Mouse (Mus musculus) midbrain, embryonic 10.5 days (tissue): ENCODE results near the gene Col6a4. TPM values are rescaled to one million over a fixed set of nuclear protein-coding genes. Genes with fewer than 3 reads are reported as not detected.

Experiments used
- DNase-seq: peaks from one replicate; pipeline ENCODE4 v3.0.0-alpha.2; 2017; ENCODE audit warnings: low spot score
- H3K27ac ChIP-seq: fragments of 300-500 bp; sonication (generic); replicated peaks from 2 replicates; pipeline ENCODE4 v1.5.1; 2016; ENCODE audit warnings: mild to moderate bottlenecking
- H3K27me3 ChIP-seq: fragments of 300-500 bp; sonication (generic); 2 replicates; pipeline ENCODE4 v1.6.1; 2016; ENCODE audit warnings: low read depth, mild to moderate bottlenecking; ENCODE audit not compliant: poor library complexity, severe bottlenecking
- H3K36me3 ChIP-seq: fragments of 300-500 bp; sonication (generic); 2 replicates; pipeline ENCODE4 v1.6.1; 2016; ENCODE audit warnings: mild to moderate bottlenecking, moderate library complexity
- H3K4me1 ChIP-seq: fragments of 300-500 bp; sonication (generic); 2 replicates; pipeline ENCODE4 v1.6.1; 2016
- H3K4me3 ChIP-seq: fragments of 300-500 bp; sonication (generic); 2 replicates; pipeline ENCODE4 v1.5.1; 2016; ENCODE audit warnings: mild to moderate bottlenecking, moderate library complexity
- H3K9me3 ChIP-seq: fragments of 300-500 bp; sonication (generic); replicated peaks from 2 replicates; pipeline ENCODE4 v1.6.1; 2016; ENCODE audit warnings: mild to moderate bottlenecking
- WGBS: fragments of 180-500 bp; shearing (Covaris S2); methylation state at CpG from one replicate; pipeline ENCODE4 v1.1.7; 2016; 5-methylcytosine and 5-hydroxymethylcytosine counted together
- polyA plus RNA-seq: library from polyadenylated mRNA; unstranded; fragments of >200 nt; fragmentation: Nextera tagmentation; extraction: Ambion mirVana; gene quantifications from 2 replicates; pipeline ENCODE4 v1.2.1, GENCODE M21; 2016

The Col6a4 gene
- 0.06 and 0.10 TPM in 2 replicates for polyA plus RNA-seq

DNA sequence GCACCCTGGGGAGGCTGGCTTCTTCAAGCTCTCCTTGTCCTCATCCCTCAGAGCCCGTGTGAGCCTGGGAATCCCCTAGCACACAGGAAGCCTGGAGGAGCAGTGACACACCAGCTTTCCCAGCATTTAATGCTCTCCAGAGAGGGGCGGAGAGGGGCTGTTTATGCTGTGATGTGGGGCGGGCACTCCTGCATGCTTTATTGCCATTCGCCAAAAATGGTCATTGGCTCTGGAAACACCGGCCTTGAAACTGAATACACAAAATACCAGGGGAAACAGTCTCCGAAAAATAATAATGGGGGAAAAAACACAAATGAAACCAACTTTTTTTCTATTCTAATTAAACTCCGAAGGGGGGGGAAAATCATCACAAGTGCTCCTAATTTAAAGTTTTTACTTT is at the start of gene Col6a4:
Gene Col6a4, minus strand, starts transcription at position 101 of the 400 bp plus-strand sequence.
- H3K4me1 ChIP-seq: peaks cover 13% of the 10 kb centered on the region
- no peak within 1 kb of the TSS for H3K27ac ChIP-seq
- no peaks in the 10 kb centered on the region for H3K36me3 ChIP-seq
- no peak within 1 kb of the TSS for H3K4me3 ChIP-seq
- no peak for DNase-seq
- H3K27me3 ChIP-seq: no peaks in the 10 kb centered on the region
- no peaks in the 10 kb centered on the region for H3K9me3 ChIP-seq
- WGBS: 66% methylated on average over 7 of the region's 7 CpGs

- no peak overlapping the region for H3K27ac ChIP-seq
- DNase-seq: no peak
- 91% methylated on average over 2 of the region's 2 CpGs for WGBS
- H3K4me3 ChIP-seq: no peak overlapping the region
- H3K36me3 ChIP-seq: peaks cover 7% of the 10 kb centered on the region; the same call in 1 of the 2 replicates
- H3K4me1 ChIP-seq: peaks cover 47% of the 10 kb centered on the region
- no peaks in the 10 kb centered on the region for H3K9me3 ChIP-seq
- peaks cover 31% of the 10 kb centered on the region for H3K27me3 ChIP-seq
Measured at GRCm38 (mm10) chr9:106145582-106145981, 49.0 kb upstream of the Col6a4 start.

GRCm38 (mm10) chr9:106144176-106144575 is 47.6 kb upstream of the Col6a4 start:
- H3K4me1 ChIP-seq: peaks cover 37% of the 10 kb centered on the region
- H3K27me3 ChIP-seq: peaks cover 21% of the 10 kb centered on the region
- 88% methylated on average over 7 of the region's 7 CpGs for WGBS

GRCm38 (mm10) chr9:106141955-106142354 is 45.4 kb upstream of the Col6a4 start:
- Histone ChIP-seq H3K36me3 (no peaks in the 10 kb centered on the region), H3K4me1 (peaks cover 30% of the 10 kb centered on the region), H3K27ac (peak overlapping the region; percentile 66), H3K4me3 (no peak overlapping the region), H3K9me3 (no peaks in the 10 kb centered on the region), H3K27me3 (peaks cover 4% of the 10 kb centered on the region; the same call in 1 of the 2 replicates)
- no peak for DNase-seq
- WGBS: 87% methylated on average over 12 of the region's 12 CpGs

More at GRCm38 (mm10) chr9:106144176-106144575, 47.6 kb upstream of the Col6a4 start:
- Histone ChIP-seq H3K4me3 (no peak overlapping the region), H3K9me3 (no peaks in the 10 kb centered on the region), H3K36me3 (no peaks in the 10 kb centered on the region), H3K27ac (no peak overlapping the region)
- no peak for DNase-seq

DNA sequence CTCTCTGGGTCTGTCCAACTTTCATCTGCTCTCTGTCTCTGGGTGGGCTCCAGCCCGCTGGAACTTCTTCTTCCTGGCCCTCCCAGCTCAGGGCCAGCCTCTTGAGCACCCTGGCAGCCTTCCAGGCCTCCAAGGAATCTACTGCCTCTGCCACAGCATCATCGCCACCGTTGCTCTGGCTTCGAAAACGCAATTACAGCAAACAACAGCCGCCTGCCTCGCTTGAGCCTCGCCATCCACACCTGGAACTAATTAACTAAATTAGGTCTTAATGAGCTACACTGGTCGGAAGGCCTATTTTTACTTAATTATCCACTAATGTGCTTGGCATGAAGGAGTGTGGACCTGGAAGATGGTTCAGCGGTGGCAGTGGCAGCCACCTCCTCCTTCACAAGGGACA is 43.2 kb upstream of the Col6a4 start:
- H3K4me1 ChIP-seq: peaks cover 26% of the 10 kb centered on the region
- DNase-seq: no peak
- H3K4me3 ChIP-seq: no peak overlapping the region
- H3K27me3 ChIP-seq: no peaks in the 10 kb centered on the region
- no peaks in the 10 kb centered on the region for H3K9me3 ChIP-seq
- 82% methylated on average over 10 of the region's 10 CpGs for WGBS
- H3K27ac ChIP-seq: peak overlapping the region; percentile 33; the same call in 1 of the 2 replicates
- H3K36me3 ChIP-seq: no peaks in the 10 kb centered on the region

GRCm38 (mm10) chr9:106137671-106138216 is 41.2 kb upstream of the Col6a4 start:
- no peak overlapping the region for H3K27ac ChIP-seq
- H3K27me3 ChIP-seq: no peaks in the 10 kb centered on the region
- H3K4me1 ChIP-seq: peaks cover 26% of the 10 kb centered on the region
- H3K4me3 ChIP-seq: no peak overlapping the region
- 39% methylated on average over 10 of the region's 10 CpGs for WGBS
- DNase-seq: no peak
- H3K36me3 ChIP-seq: no peaks in the 10 kb centered on the region
- H3K9me3 ChIP-seq: no peaks in the 10 kb centered on the region

- Histone ChIP-seq H3K27ac (peak overlapping the region; percentile 97; the same call in 1 of the 2 replicates), H3K36me3 (no peaks in the 10 kb centered on the region), H3K4me3 (no peak overlapping the region), H3K27me3 (no peaks in the 10 kb centered on the region), H3K9me3 (no peaks in the 10 kb centered on the region), H3K4me1 (peaks cover 37% of the 10 kb centered on the region)
- no peak for DNase-seq
- 83% methylated on average over 7 of the region's 7 CpGs for WGBS
Measured at GRCm38 (mm10) chr9:106130250-106130649, 33.7 kb upstream of the Col6a4 start.

DNA sequence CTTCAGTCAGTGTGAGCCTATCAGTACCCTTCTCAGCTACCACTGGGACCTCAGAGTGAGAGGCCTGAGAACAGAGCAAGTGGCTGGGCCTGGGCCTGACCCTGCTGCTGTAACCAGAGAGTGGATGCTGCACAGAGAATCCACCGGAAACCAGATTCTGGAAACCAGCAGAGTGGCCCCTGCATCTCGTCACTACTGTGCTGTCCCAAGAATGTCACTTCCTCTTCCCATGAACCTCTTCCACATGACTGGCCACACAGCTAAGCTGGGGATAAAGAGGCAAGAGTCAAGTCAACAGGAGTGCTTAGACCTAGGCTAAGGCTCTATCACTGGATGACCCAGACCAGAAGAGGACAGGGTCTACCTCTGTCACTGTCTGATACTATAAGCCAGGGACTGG is 32.5 kb upstream of the Col6a4 start:
- Histone ChIP-seq H3K27ac (peak overlapping the region; percentile 97), H3K36me3 (no peaks in the 10 kb centered on the region)

DNA sequence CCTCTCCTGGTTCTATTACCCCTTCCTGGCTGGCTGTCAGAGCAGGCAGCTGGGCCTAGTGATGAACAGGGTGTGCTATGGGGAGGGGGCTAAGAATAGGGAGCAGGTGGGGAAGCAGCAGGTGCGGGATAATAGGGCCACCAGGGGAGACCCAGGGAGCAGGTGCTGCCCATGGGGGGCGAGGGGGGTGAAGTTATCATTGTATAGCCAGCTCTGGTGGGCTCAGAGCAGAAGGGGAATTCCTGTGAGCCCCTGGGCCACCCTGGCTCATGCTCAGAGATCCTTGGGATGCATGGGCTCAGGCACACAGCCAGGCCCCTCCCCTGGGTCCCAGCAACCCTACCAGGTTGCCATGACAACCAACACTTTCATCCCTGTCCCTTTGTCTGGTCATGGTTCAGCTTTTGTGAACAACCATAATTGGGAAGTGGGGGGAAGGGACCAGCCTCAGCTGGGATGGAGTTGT is 30.2 kb upstream of the Col6a4 start:
- peak; percentile 93 for DNase-seq
- H3K4me1 ChIP-seq: peaks cover 52% of the 10 kb centered on the region
- no peaks in the 10 kb centered on the region for H3K36me3 ChIP-seq
- H3K27me3 ChIP-seq: no peaks in the 10 kb centered on the region
- peak overlapping the region; percentile 97 for H3K27ac ChIP-seq
- H3K4me3 ChIP-seq: peak overlapping the region; percentile 34
- no peaks in the 10 kb centered on the region for H3K9me3 ChIP-seq
- 22% methylated on average over 2 of the region's 2 CpGs for WGBS

More for the DNA sequence above, 32.5 kb upstream of the Col6a4 start:
- no peaks in the 10 kb centered on the region for H3K27me3 ChIP-seq
- H3K4me1 ChIP-seq: peaks cover 37% of the 10 kb centered on the region
- no peaks in the 10 kb centered on the region for H3K9me3 ChIP-seq
- WGBS: 90% methylated on average over 2 of the region's 2 CpGs
- DNase-seq: no peak
- no peak overlapping the region for H3K4me3 ChIP-seq

DNA sequence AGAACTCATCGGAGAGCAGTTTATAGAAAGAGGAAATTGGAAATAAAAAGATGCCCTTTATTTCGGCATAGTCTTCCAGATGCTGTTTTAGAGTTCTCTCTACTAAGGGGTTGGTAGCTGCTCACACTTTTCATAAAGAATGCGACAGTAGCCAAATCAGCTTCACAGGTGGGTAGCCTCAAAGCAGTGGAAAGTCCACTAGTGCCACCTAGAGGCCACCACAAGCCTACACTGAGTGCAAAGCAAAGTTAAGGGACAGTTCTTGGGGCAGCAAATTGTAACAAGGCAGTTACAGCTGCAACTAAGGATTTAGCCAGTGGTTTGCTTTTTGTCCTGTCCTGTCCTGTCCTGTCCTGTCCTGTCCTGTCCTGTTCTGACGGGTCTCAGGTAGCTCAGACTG is 27.0 kb upstream of the Col6a4 start:
- Histone ChIP-seq H3K27ac (peak overlapping the region; percentile 24; the same call in 1 of the 2 replicates), H3K36me3 (no peaks in the 10 kb centered on the region), H3K9me3 (no peaks in the 10 kb centered on the region), H3K4me1 (peaks cover 64% of the 10 kb centered on the region), H3K27me3 (no peaks in the 10 kb centered on the region), H3K4me3 (no peak overlapping the region)
- WGBS: 52% methylated on average over 4 of the region's 4 CpGs
- DNase-seq: peak; percentile 56

DNA sequence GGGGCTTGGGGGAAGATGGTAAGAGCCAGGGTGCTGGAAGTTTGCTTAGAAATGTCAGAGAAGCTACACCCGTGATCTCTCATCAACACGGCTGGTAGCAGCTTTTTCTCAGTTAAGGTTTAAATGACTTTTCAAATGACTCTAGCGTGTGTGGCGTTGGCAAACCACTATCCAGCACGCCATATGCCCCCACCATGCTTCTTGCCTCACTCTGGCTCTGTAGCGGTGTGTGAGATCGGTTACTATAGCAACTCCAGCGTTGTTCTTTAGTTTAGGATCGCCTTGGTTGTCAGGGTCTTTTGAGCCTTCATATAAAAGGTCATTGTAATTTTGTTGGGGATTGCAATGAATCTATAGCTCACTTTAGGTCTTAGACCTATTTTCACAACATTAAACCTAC is 22.5 kb upstream of the Col6a4 start:
- Histone ChIP-seq H3K27ac (0 out of 2 replicates have a peak overlapping the region, but pooled peaks have one; percentile 53), H3K9me3 (no peaks in the 10 kb centered on the region), H3K4me1 (peaks cover 55% of the 10 kb centered on the region), H3K4me3 (no peak overlapping the region), H3K36me3 (no peaks in the 10 kb centered on the region), H3K27me3 (no peaks in the 10 kb centered on the region)
- DNase-seq: no peak
- WGBS: 81% methylated on average over 9 of the region's 9 CpGs

DNA sequence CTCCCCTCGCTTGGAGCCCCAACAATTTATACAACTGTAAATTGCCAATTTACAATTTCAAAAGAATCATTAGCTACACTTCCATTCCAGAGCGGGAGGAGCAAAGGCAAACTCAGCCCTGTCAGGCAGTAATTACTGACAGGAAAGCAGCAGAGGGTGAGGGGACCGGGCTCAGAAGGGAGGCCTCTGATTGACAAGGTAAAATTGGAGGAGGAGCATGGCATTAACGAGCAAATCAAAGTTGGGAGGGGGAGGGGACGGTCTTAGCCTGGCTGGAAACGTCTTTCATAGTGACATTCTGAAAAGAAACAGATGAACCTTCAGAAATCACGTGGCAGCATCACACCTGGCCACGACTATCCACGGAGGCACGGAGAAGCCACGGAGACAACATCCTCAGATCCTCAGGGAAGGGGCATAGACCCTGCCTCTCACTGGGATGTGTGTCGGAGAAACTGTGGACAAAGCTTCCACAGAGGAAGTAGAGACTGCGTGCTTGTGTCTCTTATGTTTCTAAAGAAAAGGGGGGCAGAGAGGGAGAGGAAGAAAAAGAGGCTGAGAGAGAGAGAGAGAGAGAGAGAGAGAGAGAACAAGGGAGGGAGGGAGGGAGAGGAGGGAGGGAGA is 19.3 kb upstream of the Col6a4 start:
- 0 out of 2 replicates have a peak overlapping the region, but pooled peaks have one; percentile 4 for H3K4me3 ChIP-seq
- H3K36me3 ChIP-seq: no peaks in the 10 kb centered on the region
- H3K4me1 ChIP-seq: peaks cover 38% of the 10 kb centered on the region
- H3K27me3 ChIP-seq: no peaks in the 10 kb centered on the region
- 47% methylated on average over 13 of the region's 13 CpGs for WGBS
- H3K9me3 ChIP-seq: peaks cover 3% of the 10 kb centered on the region; the same call in 1 of the 2 replicates
- DNase-seq: no peak
- peak overlapping the region; percentile 63 for H3K27ac ChIP-seq
